Mouse (Mus musculus): Measurements from ENCODE around the gene Mmp14.

Mmp14 gene

GRCm38 (mm10) chr14:54413877-54414700, 17.3 kb upstream of the Mmp14 start:
- no peak for DNase-seq (ENCODE audit: low spot score in 2 of 2)

GRCm38 (mm10) chr14:54415241-54416020, 16.0 kb upstream of the Mmp14 start:
- no peak for DNase-seq (ENCODE audit: low spot score in 2 of 2)

- DNase-seq (ENCODE audit: low spot score in 2 of 2): no peak
These were observed 15.1 kb upstream of the Mmp14 start for GRCm38 (mm10) chr14:54416229-54416775.

- DNase-seq (ENCODE audit: low spot score in 2 of 2): no peak
These were observed 14.6 kb upstream of the Mmp14 start for GRCm38 (mm10) chr14:54416830-54417229.

- DNase-seq (ENCODE audit: low spot score in 2 of 2): no peak
These were observed 13.8 kb upstream of the Mmp14 start, which contains the start of gene Slc7a7 for GRCm38 (mm10) chr14:54417623-54418081. Gene Slc7a7 (minus strand): TSS chr14:54417780.

GRCm38 (mm10) chr14:54421014-54421413, 10.4 kb upstream of the Mmp14 start:
- no peak for DNase-seq (ENCODE audit: low spot score in 2 of 2)

GRCm38 (mm10) chr14:54423406-54423805, 8.0 kb upstream of the Mmp14 start:
- DNase-seq (ENCODE audit: low spot score in 2 of 2): peak in 1 of 2 experiments; percentile 41

GRCm38 (mm10) chr14:54424634-54425033, 6.8 kb upstream of the Mmp14 start:
- no peak for DNase-seq (ENCODE audit: low spot score in 2 of 2)

GRCm38 (mm10) chr14:54425540-54425939, 5.9 kb upstream of the Mmp14 start:
- no peak for DNase-seq (ENCODE audit: low spot score in 2 of 2)

GRCm38 (mm10) chr14:54426003-54426688, 5.3 kb upstream of the Mmp14 start:
- DNase-seq (ENCODE audit: low spot score in 2 of 2): no peak

- peak; percentile 82 to 86 for DNase-seq (ENCODE audit: low spot score in 2 of 2)
These were observed 4.6 kb upstream of the Mmp14 start, which contains the start of gene Mrpl52 for GRCm38 (mm10) chr14:54426689-54427398. Gene Mrpl52 (plus strand): TSS chr14:54426909.

GRCm38 (mm10) chr14:54427696-54428095, 3.7 kb upstream of the Mmp14 start:
- DNase-seq (ENCODE audit: low spot score in 2 of 2): no peak

- no peak for DNase-seq (ENCODE audit: low spot score in 2 of 2)
These were observed 3.0 kb upstream of the Mmp14 start for GRCm38 (mm10) chr14:54428421-54428820.

- no peak for DNase-seq (ENCODE audit: low spot score in 2 of 2)
These were observed 1.9 kb upstream of the Mmp14 start for GRCm38 (mm10) chr14:54429332-54430093.

- no peak for DNase-seq (ENCODE audit: low spot score in 2 of 2)
These were observed 836 bp upstream of the Mmp14 start for GRCm38 (mm10) chr14:54430406-54431145.

- peak in 1 of 2 experiments; percentile 38 for DNase-seq (ENCODE audit: low spot score in 2 of 2)
These were observed 845 bp downstream of the Mmp14 start for GRCm38 (mm10) chr14:54432078-54432836.

GRCm38 (mm10) chr14:54432837-54433830, 1.7 kb downstream of the Mmp14 start:
- no peak for DNase-seq (ENCODE audit: low spot score in 2 of 2)
